Mouse (Mus musculus) cerebellum, adult 2 months (tissue): ENCODE results near the gene Mas1.

Source experiments
- CTCF ChIP-seq: fragments of 200-500 bp; IDR thresholded peaks from 2 replicates; pipeline ENCODE4 v1.5.1; 2011; ENCODE audit warnings: low read depth, mild to moderate bottlenecking, control low read depth, low read length, moderate library complexity, borderline replicate concordance; ENCODE audit not compliant: insufficient read depth
- POLR2A ChIP-seq: fragments of 200-500 bp; IDR thresholded peaks from 2 replicates; pipeline ENCODE4 v1.6.1; 2011; ENCODE audit warnings: low read length, control low read depth, borderline replicate concordance; ENCODE audit not compliant: insufficient read depth

DNA sequence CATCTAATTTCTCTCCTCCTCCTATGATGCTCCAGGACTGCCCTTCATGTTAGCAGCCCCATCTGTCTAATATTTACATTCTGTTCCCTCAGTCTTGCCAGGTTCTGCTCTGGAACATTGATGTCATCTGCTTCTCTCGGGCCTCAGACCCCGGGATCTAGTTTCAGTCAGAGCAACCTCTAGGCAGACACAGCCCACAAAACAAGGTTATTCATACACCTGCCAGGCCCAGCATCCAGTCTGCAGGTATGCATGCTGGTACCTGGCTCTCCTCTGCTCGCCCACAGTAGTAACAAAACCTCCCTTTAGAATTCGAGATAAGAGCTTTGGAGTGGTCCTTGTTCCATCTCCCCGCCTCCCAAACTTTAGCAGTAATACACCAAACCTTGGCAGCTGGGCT, 37.6 kb downstream of the Mas1 start:
- no peak for TF ChIP-seq POLR2A
- no peak for TF ChIP-seq CTCF
